25 mouse cellular contexts compared by ENCODE assay signal in the genomic region with DNA sequence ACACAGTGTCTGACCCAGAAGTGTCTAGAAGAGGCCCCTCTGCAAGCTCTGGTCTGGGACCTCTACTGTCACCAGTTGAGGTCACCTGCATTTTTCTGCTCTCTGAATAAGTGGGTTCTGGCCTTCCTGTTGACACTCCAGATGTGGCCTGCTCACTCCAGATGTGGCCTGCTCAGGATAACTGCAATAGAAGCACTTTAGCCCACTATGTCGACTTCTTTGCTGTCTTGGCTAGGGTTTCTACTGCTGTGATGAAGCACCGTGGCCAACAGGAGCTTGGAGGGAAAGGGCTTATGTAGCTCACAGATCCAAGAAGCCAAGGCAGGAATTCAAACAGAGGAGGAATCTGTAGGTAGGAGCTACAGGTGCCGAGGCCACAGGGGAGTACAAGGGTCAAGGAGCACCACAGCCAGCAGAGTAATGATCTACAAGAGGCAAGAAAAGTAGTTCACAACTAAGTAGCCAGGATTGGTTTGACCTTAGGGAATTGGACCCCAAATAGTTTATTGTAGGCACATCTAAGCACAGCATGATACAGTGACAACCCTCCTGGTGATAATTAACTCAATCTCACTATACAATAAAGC. TPM values are rescaled to one million over a fixed set of nuclear protein-coding genes. Genes with fewer than 3 reads are reported as not detected.
DNase-seq lines count a peak whose midpoint lies in the region; ATAC-seq and TF ChIP-seq lines count a peak whose summit lies in the region.
"Had no signal": no experiment of that assay in that cellular context is flagged by ENCODE, and none has a peak within 500 bp of the region (broad histone marks: within the 10 kb centered on the region; RNA-seq: fewer than 3 reads in every experiment).

No protein-coding gene starts in this region.

- 0 out of 2 replicates have a peak overlapping the region, but pooled peaks have one; percentile 13 for H3K27ac ChIP-seq in heart, embryonic 10.5 days
- H3K27ac ChIP-seq in heart, adult 2 months = no peak overlapping the region
- H3K27ac ChIP-seq in layer of hippocampus, adult 2 months = peak overlapping the region; percentile 28; the same call in 1 of the 2 replicates
- H3K27ac ChIP-seq in limb, embryonic 10.5 days = peak overlapping the region; percentile 94
- H3K27ac ChIP-seq: liver, embryonic 13.5 days; stomach, embryonic 15.5 days had no signal

- 64% methylated on average over 3 of the region's 3 CpGs for WGBS in heart, embryonic 10.5 days
- WGBS in heart, adult 2 months = 70% methylated on average over 3 of the region's 3 CpGs
- 60% methylated on average over 3 of the region's 3 CpGs for WGBS in limb, embryonic 10.5 days

- TF ChIP-seq EP300 in heart, adult 2 months (IDR thresholded peaks at IDR 0.05; ENCODE audit: insufficient read depth, low read depth, low read length) = no peak

- TF ChIP-seq CTCF in heart, adult 2 months (IDR thresholded peaks at IDR 0.05) = no peak
- TF ChIP-seq CTCF in layer of hippocampus, adult 2 months (conservative IDR thresholded peaks at IDR 0.05) = no peak

- peaks cover 62% of the 10 kb centered on the region for H3K4me1 ChIP-seq in heart, embryonic 10.5 days
- H3K4me1 ChIP-seq in heart, adult 2 months (ENCODE audit: control insufficient read depth, insufficient read depth, low read length) = peaks cover 20% of the 10 kb centered on the region
- H3K4me1 ChIP-seq in limb, embryonic 10.5 days = peaks cover 66% of the 10 kb centered on the region

- intact Hi-C loops in heart, adult 2 months (cut with DNase I) = loop anchor here (5.0 kb wide), 1 partner anchor 36 kb away; no protein-coding TSS in a partner anchor

- DNase-seq in heart, embryonic 10.5 days (ENCODE audit: low spot score) = no peak
- no peak for DNase-seq in heart, adult 2 months
- no peak for DNase-seq in layer of hippocampus, adult 2 months (ENCODE audit: low spot score in 2 of 2)
- no peak for DNase-seq in layer of hippocampus, postnatal 14 days (ENCODE audit: low spot score in 2 of 2)
- DNase-seq in limb, embryonic 10.5 days (ENCODE audit: low spot score) = no peak
- DNase-seq in yolk sac, embryonic 10.5 days (ENCODE audit: low spot score) = peak; percentile 70
- DNase-seq in cerebellum, adult 11-12 months = no peak
- DNase-seq: adrenal gland, postnatal 36 days; B cell, adult 2 months; cerebellum, postnatal 10 days; embryo, embryonic 11 days; layer of hippocampus, adult 9-11 months; liver, embryonic 13.5 days; midbrain, embryonic 14.5 days; thymus, adult 2 months had no signal

- TF ChIP-seq POLR2A in heart, adult 2 months (IDR thresholded peaks at IDR 0.05; ENCODE audit: insufficient read depth, low read depth, low read length) = no peak

- H3K36me3 ChIP-seq in heart, embryonic 10.5 days = peaks cover 25% of the 10 kb centered on the region
- H3K36me3 ChIP-seq in heart, adult 2 months (ENCODE audit: control insufficient read depth, insufficient read depth, low read length) = peaks cover 2% of the 10 kb centered on the region
- H3K36me3 ChIP-seq in limb, embryonic 10.5 days = peaks cover 44% of the 10 kb centered on the region
- H3K36me3 ChIP-seq: heart, embryonic 15.5 days had no signal

- no peaks in the 10 kb centered on the region for H3K9me3 ChIP-seq in heart, embryonic 10.5 days
- H3K9me3 ChIP-seq in limb, embryonic 10.5 days (replicated peaks) = no peaks in the 10 kb centered on the region
- H3K9me3 ChIP-seq: heart, embryonic 15.5 days; liver, embryonic 13.5 days; stomach, embryonic 15.5 days had no signal

- no peak overlapping the region for H3K9ac ChIP-seq in heart, adult 2 months (ENCODE audit: low read depth, low read length)
- H3K9ac ChIP-seq: heart, embryonic 15.5 days; hindbrain, embryonic 14.5 days; liver, embryonic 13.5 days; stomach, embryonic 15.5 days had no signal

- H3K79me2 ChIP-seq in heart, adult 2 months (replicated peaks; ENCODE audit: control insufficient read depth, insufficient read depth, low read length) = no peaks in the 10 kb centered on the region

- H3K4me3 ChIP-seq in heart, embryonic 10.5 days = no peak overlapping the region
- no peak overlapping the region for H3K4me3 ChIP-seq in heart, adult 2 months
- H3K4me3 ChIP-seq in layer of hippocampus, adult 2 months = no peak overlapping the region
- H3K4me3 ChIP-seq in limb, embryonic 10.5 days = no peak overlapping the region
- H3K4me3 ChIP-seq: heart, embryonic 15.5 days; liver, embryonic 13.5 days; stomach, embryonic 15.5 days had no signal

- ATAC-seq in cerebellum, adult (ENCODE audit: insufficient number of reproducible peaks, low FRiP score, low TSS enrichment) = no peak
- ATAC-seq: activated CD4-positive, CD25-positive, alpha-beta regulatory T cell, adult 4 months; forebrain, embryonic 14.5 days; intestine, embryonic 16.5 days; Patski had no signal

- no peaks in the 10 kb centered on the region for H3K27me3 ChIP-seq in heart, embryonic 10.5 days (ENCODE audit: insufficient read depth, poor library complexity, severe bottlenecking)
- no peaks in the 10 kb centered on the region for H3K27me3 ChIP-seq in heart, adult 2 months (ENCODE audit: control insufficient read depth, insufficient read depth, low read length)
- no peaks in the 10 kb centered on the region for H3K27me3 ChIP-seq in limb, embryonic 10.5 days (ENCODE audit: low read depth, poor library complexity, severe bottlenecking)
- H3K27me3 ChIP-seq: heart, embryonic 15.5 days; liver, embryonic 13.5 days; Patski; stomach, embryonic 15.5 days had no signal

RNA-seq across cellular contexts. Expression of a gene that starts 21.0 kb away (rescaled TPM):
- polyA plus RNA-seq in heart, embryonic 10.5 days (2016; fragmentation: Nextera tagmentation; extraction: Ambion mirVana) = 36.2 and 45.5 TPM in 2 replicates
- 10 to 100 TPM; 13.6 to 19.3 TPM for total RNA-seq in heart, adult 2 months (2021)
- 18.5 and 27.3 TPM in 2 replicates for polyA plus RNA-seq in heart, adult 2 months (2012; rRNA removed)
- total RNA-seq in layer of hippocampus, adult 2 months (2021) = 10 to 100 TPM; 16.9 to 19.8 TPM
- 10 to 100 TPM; 13.7 to 15.6 TPM for total RNA-seq in layer of hippocampus, postnatal 14 days (2021)
- polyA plus RNA-seq in limb, embryonic 10.5 days (2016; fragmentation: Nextera tagmentation; extraction: Ambion mirVana) = 54.1 and 62.5 TPM in 2 replicates

RNA-seq across cellular contexts. Expression of a gene that starts 53.4 kb away (rescaled TPM):
- polyA plus RNA-seq in heart, embryonic 10.5 days (2016; fragmentation: Nextera tagmentation; extraction: Ambion mirVana) = 54.4 and 66.8 TPM in 2 replicates
- total RNA-seq in heart, adult 2 months (2021) = 10 to 100 TPM; 63.0 to 77.4 TPM
- 76.7 and 93.6 TPM in 2 replicates for polyA plus RNA-seq in heart, adult 2 months (2012; rRNA removed)
- total RNA-seq in layer of hippocampus, adult 2 months (2021) = 100 to 1,000 TPM; 103 to 112 TPM
- total RNA-seq in layer of hippocampus, postnatal 14 days (2021) = 10 to 100 TPM; 81.9 to 87.8 TPM
- polyA plus RNA-seq in limb, embryonic 10.5 days (2016; fragmentation: Nextera tagmentation; extraction: Ambion mirVana) = 166 and 179 TPM in 2 replicates

RNA-seq across cellular contexts. Expression of a gene that starts 54.9 kb away (rescaled TPM):
- 0.14 TPM in 2 replicates for polyA plus RNA-seq in heart, embryonic 10.5 days (2016; fragmentation: Nextera tagmentation; extraction: Ambion mirVana)
- not detected for total RNA-seq in heart, adult 2 months (2021)
- polyA plus RNA-seq in heart, adult 2 months (2012; rRNA removed) = 0.20 TPM in 1 of 2 replicates, not detected in the other
- total RNA-seq in layer of hippocampus, adult 2 months (2021) = not detected
- total RNA-seq in layer of hippocampus, postnatal 14 days (2021) = under 1 TPM in 1 of 2 experiments, not detected in 1; 0.44 TPM
- polyA plus RNA-seq in limb, embryonic 10.5 days (2016; fragmentation: Nextera tagmentation; extraction: Ambion mirVana) = not detected in 2 replicates
- total RNA-seq: left cerebral cortex, postnatal 10 days had no signal
- polyA plus RNA-seq: liver, embryonic 13.5 days; spleen, adult 2 months had no signal

RNA-seq across cellular contexts. Expression of a gene that starts 55.0 kb away (rescaled TPM):
- 856 and 984 TPM in 2 replicates for polyA plus RNA-seq in heart, embryonic 10.5 days (2016; fragmentation: Nextera tagmentation; extraction: Ambion mirVana)
- total RNA-seq in heart, adult 2 months (2021) = 1,000 to 10,000 TPM; 1,645 to 1,928 TPM
- polyA plus RNA-seq in heart, adult 2 months (2012; rRNA removed) = 2,909 and 3,459 TPM in 2 replicates
- total RNA-seq in layer of hippocampus, adult 2 months (2021) = 100 to 1,000 TPM; 382 to 388 TPM
- total RNA-seq in layer of hippocampus, postnatal 14 days (2021) = 100 to 1,000 TPM; 463 to 479 TPM
- 600 and 631 TPM in 2 replicates for polyA plus RNA-seq in limb, embryonic 10.5 days (2016; fragmentation: Nextera tagmentation; extraction: Ambion mirVana)
